Mouse (Mus musculus) urinary bladder, postnatal 10 days (tissue): ENCODE results near the gene Cd72.

Source experiments
- DNase-seq: peaks from one replicate; pipeline ENCODE4 v3.0.0; 2022; ENCODE audit warnings: low spot score

Cd72 gene

DNA sequence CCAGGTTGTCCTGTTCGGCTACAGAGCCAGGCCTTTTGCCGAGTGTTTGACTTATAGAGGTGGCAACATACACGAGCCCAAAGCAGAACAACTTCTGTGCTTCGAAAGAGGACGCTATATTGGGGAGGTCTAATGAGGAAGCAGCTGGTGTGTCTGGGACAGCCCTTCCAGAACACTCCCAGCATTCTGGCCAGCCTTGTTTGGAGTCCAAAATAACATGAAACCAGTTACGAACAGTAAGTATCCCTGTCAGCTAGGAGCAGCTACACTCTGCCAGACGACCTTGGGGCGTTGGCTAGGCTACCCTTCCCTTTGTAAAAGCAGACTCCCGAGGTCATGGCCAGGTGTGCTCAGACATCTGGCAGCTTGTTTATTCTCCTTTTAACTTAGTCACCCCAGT is 52.2 kb downstream of the Cd72 start:
- no peak for DNase-seq

DNA sequence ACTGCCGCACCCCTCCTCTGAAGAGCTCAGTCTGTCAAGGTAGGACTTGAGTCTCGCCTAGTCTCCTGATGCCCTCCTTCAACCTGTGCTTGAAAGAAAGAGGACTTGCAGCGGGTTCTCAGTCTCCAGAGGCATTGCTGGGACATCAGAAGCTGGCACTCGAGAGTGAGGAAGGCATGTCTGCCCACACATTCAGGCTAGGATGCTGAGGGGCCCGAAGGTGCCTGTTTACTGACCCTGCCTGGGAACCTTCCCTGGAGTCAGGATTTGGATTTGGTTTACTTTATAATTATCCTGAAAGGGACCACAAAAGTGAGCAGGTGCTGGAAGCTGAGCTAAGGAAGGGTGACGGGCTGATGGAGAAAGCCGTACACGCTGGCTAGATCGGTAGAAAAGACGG is 52.9 kb downstream of the Cd72 start:
- DNase-seq = no peak

DNA sequence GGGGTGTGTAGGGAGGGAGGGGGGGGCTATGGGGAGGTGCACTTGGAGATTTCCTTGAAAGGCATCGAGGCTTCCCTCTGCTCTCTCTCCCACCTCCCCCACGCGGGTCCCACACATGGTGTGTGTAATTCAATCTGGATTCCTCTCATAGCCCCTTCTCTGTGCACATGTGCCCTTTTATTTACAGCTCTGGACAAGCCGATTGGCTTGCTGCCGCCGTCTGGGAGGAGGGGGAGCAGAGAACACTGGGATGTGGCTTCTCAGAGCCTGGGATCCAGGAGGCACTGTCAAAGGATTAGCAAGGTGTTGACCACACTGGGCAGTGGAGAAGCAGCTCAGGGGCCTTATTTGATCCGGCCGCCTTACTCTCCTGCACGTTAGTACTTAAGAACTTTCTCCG is 53.5 kb downstream of the Cd72 start:
- DNase-seq = no peak

DNA sequence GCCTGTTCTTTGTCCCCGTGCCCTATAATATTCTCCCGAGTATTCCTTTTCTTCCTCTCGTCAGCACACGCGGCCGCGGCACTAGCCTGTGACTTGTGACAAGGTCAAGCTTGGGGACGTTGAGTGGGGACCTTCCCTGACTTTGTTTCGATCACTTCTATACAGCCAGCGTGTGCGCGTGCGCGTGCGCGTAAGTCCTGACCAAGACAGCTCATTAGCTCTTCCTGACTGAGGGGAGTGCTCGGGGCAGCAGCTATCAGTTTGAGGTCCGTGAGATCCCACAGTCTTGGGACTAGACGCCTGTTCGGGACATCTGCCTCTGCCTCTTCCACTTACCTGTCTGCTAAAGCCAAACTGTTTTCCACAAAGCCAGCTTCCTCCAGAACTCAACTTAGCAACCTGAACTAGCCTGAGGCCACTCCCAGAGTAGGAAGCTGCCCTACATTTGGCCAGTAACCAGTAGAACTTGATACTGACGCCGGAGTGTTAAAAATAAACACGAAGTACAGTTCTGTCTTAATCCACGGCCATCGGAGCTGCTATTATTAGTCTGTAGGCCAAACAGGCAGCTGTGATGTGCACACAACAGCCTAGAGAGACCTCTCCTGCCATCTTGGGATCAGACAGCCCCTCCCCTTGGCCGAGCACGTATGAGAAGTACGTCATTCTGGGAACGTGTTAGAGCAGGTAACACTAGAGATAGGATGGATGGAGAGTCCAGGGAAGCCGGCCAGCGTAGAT is 54.9 kb downstream of the Cd72 start:
- no peak for DNase-seq

DNA sequence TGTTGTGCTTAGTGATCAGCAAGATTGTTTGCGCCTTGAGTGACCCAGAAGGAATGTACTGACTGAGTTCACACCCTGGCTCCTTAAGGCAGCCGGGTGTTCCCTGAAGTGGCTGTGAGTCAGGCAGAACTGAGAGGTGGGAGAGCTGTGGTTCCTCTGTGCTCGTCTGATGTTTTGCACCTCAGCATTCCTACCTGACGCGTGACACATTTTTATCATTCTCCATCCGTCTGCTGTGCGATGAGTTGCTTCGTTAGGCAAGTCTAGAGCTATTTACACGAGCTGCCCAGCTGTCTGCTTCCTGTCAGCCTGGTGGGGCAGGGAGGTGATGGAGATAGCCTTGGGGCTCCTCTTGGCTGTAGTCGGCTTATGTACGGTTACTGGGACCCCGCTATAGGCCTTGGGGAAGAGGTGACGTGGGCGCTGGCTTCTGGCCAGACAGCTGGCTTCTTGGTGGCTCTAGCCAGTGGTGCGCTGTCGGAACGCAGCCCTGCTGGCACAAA is 55.5 kb downstream of the Cd72 start:
- DNase-seq = no peak

DNA sequence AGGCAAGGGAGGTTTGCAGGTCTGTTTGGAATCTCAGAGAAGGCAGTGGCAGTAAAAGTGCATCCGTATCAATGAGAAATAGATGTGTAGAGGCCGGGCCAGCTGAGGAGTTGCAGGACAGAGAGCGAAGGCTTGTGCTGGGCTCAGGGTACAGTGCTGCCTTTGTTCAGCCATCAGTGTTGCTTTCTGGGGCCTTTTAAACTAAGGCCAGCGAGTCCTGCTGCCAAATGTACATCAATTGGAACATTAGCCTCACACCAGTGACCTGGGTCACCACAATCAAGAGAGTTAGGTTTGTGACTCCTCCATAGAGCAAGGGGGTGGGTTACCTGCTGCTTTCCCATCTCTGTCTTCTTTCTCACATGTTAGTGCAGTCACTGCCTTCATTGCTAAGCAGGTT is 56.4 kb downstream of the Cd72 start:
- no peak for DNase-seq
